Mouse (Mus musculus) gastrocnemius, postnatal 4 days (tissue): ENCODE measurements around the gene Gm17545. TPM values are rescaled to one million over a fixed set of nuclear protein-coding genes. Genes with fewer than 3 reads are reported as not detected.

Experiments used
- DNase-seq, 2 experiments: peaks; one replicate each; pipeline ENCODE4 v3.0.0; 2021 to 2022; ENCODE audit warnings: low spot score in 2 of 2, mixed read lengths in 2 of 2
- total RNA-seq, 2 experiments: library from RNA; stranded (reverse); gene quantifications; 2 replicates each; pipeline ENCODE4 v1.2.3; 2021

The Gm17545 gene
- total RNA-seq, 2 experiments from 2014 or later: not detected

DNA sequence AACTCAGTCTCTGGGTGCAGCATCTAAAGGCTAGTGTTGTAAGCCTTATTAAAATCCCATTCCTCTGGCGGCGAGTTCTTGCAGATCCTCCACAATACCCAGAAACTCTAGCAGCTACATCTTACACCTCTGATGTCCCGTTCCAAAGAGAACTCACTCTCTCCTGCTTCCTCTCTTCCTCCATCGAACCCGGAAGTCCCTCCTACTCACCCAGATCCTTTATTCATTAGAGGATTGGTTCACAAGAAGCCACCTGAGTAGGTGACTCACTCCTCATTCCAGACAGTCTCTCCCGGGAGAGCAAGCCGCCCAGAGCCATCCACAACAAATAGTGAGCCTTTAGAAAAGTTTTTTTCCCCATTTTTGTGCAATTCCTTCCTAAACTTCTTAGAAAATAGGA lies 32.1 kb downstream of the Gm17545 start:
- no peak for DNase-seq

DNA sequence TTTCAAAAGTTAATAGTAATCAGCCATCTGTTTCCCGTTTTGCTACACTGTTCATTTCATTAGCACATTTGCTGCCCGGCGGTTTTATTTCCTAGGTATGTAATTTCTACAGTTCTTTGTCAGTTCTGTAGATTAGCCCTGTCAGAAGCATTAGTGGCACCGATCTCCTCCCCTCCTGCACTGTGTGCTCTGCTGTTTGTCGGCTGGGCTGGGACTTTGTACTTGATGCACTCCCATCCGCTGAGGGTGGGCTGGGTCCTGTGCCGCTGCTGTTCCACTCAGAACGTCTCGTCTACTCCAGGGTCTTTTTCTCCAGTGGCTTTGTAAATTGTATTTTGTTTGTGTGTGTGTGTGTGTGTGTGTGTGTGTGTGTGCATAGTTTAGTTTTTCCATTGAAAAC lies 34.9 kb downstream of the Gm17545 start:
- DNase-seq: no peak

DNA sequence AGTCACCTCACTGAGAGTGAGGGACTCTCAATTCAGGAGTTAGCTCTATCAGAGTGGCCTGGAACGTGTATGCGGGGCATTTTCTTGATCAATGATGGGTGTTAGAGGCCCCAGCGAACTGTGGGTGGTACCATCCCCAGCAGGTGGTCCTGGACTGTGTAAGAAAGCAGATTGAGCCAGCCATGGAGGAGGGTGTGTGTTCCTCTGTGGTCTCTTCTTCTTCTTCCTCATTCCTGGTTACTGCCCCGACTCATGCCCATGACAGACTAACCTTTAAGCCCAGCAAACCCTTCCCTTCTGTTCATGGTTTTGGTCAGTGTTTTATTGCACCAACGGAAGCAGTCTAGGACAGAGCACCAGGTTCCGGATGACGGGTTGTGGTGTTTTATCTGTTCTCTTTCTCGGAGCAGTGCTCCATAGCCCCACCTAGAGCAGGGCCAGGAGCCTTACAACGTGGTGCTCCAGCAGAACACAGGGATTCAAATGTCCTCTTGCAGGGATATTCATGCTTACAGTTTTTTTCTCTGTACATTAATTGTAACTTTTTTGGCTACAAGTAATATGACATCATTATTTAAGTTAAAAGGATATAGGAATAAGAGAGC lies 40.2 kb downstream of the Gm17545 start:
- DNase-seq: no peak

DNA sequence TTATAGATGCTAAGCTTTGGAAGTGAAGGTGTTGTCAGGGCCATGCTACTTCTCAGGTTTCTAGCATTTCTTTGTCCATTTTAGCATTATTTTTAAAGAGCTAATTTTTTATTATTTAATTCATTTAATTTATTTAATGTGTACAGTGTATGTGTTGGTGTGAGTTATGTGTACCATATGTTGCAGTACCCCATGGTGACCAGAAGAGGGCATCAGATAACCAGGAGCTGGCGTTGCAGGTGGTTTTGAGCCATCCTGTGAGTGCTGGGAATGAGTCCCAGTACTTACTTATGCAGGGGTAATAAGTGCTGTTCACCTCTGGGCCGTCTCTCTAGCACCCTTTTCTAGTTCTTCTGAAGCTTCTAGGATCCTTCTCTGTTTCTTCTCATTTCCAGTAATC lies 41.0 kb downstream of the Gm17545 start:
- no peak for DNase-seq

DNA sequence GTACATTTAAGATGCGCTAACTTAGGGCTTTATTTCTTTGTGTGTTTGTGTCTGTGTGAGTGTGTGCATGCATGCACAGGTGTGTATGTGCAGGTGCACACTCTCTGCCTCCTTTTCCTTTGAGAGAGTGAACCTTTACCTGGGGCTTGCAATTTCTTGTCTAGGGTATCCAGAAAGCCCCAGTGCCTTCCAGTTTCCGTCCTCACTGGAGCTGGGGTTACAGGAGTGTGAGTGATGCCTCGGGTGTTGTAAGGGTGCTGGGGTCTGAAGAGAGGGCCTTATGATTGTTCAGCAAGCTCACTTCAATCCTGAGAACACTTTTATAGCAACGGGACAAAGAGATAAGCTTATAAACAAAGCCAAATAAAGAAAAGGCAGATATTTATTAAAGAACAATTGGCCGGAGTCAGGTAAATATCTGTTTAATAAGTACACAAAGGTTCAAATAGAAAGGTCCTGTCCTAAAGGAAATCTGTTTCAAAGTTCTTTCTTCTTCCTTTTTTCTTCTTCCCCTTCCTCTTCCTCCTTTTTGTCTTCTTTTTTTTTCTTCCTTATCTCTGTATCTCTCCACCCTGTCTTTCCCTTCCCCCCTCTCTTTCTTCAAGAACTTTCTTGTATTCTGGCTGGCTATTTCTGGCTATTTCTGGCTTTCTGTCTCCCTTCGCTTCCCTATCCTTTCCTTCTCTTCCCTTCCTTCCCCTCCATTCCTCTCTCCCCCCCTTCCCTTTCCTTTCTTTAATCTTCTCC lies 43.1 kb downstream of the Gm17545 start:
- no peak for DNase-seq

DNA sequence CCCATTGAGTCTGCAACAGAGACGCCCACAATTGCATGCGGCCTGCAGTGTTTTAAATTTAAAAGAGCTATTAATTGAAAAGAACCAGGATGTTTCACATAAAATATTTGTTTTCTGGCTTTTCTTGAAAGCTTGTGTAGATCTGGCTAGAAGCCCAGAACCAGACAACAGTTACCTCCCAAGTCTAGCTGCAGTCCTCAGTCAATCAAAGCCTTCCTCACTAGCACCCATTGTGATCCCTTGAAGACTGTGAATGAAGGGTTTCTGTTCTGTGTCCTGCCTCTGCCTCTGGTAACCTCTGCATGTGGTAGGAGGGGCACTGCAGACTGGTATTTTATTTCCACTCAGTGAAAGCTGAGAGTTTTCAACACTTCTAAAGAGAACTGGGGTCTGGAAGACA lies 48.9 kb downstream of the Gm17545 start:
- DNase-seq: no peak

DNA sequence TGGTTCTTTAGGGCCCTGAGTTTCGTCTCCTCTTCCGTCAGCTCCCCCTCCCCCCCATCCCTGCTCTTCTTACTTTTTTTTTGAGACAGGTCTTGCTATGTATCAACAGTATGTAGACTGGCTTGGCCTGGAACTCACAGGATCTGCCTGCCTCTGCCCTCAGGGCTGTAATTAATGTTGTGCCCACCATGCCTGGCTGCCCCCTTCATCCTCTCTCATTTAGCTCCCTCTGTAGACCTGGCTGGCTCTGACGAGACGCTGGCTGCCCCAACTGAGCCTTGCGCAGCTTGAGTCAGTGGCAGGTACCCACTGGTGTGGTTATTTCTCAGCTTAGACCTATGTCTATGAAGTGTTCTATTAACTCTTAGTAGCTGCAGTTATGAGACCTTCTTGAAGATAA lies 49.5 kb downstream of the Gm17545 start:
- no peak for DNase-seq

DNA sequence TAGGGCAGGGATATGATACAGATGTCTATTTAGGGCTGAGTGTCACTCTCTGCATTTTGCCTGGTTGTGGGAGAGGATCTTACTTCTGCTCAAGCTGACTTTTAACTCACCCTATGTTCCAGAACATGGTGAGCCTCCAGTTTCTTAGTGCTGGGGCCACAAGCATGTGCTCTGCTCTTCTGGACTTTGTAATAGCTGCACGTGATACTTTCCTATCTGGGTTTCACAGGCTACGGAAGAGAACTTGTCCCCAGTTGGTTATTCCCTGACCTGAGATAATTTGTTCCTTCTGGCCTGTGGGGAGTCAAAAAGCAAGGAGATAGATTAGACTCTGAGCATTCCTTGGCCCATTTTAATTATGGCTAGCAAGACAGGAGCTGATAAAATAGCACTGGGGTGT lies 51.5 kb downstream of the Gm17545 start:
- no peak for DNase-seq

Other genes starting within 250 kb of the Gm17545 start
- 10 to 100 TPM; 13.4 to 15.0 TPM for gene Zfp809, start 228.6 kb upstream of the Gm17545 start, total RNA-seq
- under 1 TPM; 0.21 to 0.27 TPM for gene Zfp599, start 194.4 kb upstream of the Gm17545 start, total RNA-seq
- 1 to 10 TPM; 4.2 to 5.2 TPM for gene Zfp810, start 146.6 kb upstream of the Gm17545 start, total RNA-seq
- 10 to 100 TPM; 25.9 to 26.3 TPM for gene Anln, start 65.1 kb upstream of the Gm17545 start, total RNA-seq
- under 1 TPM; 0.69 to 0.83 TPM for gene 9530077C05Rik, start 42.8 kb upstream of the Gm17545 start, total RNA-seq
- 10 to 100 TPM; 36.1 to 38.4 TPM for gene Rp9, start 15.5 kb downstream of the Gm17545 start, total RNA-seq
- gene Bbs9, start 21.4 kb downstream of the Gm17545 start, total RNA-seq: 10 to 100 TPM; 14.0 to 17.5 TPM